Mouse (Mus musculus): ENCODE data around the gene Lamp1. TPM values are rescaled to one million over a fixed set of nuclear protein-coding genes. Genes with fewer than 3 reads are reported as not detected.

Gene Lamp1
- polyA plus RNA-seq (2015; fragmentation: Nextera tagmentation; extraction: Ambion mirVana), result 241 and 271 TPM in 2 replicates

DNA sequence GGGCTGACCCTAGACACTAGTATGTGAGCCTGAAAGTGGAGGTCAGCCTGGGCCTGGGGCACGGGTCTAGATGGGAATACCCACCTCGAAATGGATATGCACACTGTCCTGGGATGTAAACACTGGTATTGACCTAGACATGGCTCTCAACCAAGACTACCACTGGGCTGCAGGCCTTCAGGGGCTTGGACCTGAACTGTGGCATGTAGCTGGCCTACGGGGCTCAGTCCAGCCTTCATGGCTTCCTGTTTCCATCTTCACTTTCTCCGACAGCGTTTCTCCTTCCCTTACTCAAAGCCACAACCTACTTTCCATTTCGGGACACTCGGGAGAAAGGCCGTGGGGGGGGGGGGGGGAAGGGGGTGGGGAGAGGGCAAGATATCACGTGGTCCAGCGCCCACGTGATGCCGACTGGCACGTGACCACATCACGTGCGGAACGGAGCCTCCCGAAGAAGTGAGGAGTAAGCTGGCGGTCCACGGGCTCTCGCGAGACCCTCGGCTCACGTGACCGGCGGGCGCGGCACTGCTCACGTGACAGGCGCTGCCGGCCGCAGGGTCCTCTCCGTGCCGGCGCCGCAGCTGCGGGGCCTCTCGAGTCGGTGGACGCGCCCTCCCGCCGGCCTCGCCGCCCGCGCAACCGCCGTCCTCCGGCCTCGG lies at the start of gene Lamp1:
Gene Lamp1 (plus strand): TSS at position 444 of the 659 bp plus-strand sequence.
- peak within 1 kb of the TSS; percentile 60 for H3K27ac ChIP-seq (ENCODE audit: low read length)
- no peaks in the 10 kb centered on the region for H3K27me3 ChIP-seq (replicated peaks; ENCODE audit: control insufficient read depth, insufficient read depth, low read length)
- under 1% methylated on average over 46 of the region's 50 CpGs for WGBS
- peaks cover 21% of the 10 kb centered on the region for H3K4me1 ChIP-seq (replicated peaks; ENCODE audit: control insufficient read depth, insufficient read depth, low read length)
- H3K4me2 ChIP-seq (ENCODE audit: low read length), result peak within 1 kb of the TSS; percentile 95
- H3K9me3 ChIP-seq (ENCODE audit: control insufficient read depth, low read length), result no peaks in the 10 kb centered on the region
- peak; percentile 98 for ATAC-seq
- H3K9ac ChIP-seq (replicated peaks; ENCODE audit: low read depth, low read length), result peak within 1 kb of the TSS; percentile 94
- peaks cover 4% of the 10 kb centered on the region; the same call in 1 of the 2 replicates for H3K36me3 ChIP-seq (ENCODE audit: control insufficient read depth, insufficient read depth)
- H3K4me3 ChIP-seq (replicated peaks; ENCODE audit: low read length), result peak within 1 kb of the TSS; percentile 98

DNA sequence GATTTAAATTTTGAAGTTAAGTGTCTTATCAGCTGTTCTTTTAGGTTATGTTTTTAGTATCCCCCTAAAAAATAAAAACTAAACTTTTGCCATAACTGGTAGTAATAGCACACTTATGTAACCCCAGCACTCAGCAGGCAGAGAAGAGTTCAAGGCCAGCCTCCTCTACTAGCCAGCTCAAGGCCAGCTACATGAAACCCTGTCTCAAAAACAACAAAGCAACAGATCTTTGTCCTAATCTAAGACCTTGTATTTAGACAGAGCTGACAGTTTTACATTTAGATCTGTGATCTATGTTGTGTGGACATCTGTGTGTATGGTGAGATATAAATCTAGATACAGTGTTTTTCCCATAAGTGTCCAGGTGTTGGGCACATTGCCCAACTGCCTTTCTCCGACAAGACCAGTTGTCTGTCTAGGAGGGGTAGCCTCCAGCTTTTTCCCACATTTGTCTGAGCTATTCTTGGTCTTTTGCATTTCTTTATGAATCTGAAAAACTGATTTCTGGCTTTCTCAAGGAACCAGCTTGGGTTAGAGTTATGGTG lies 49.5 kb upstream of the Lamp1 start:
- Histone ChIP-seq H3K27ac (ENCODE audit: low read length) (no peak overlapping the region), H3K4me2 (ENCODE audit: low read length) (no peak overlapping the region), H3K9me3 (ENCODE audit: control insufficient read depth, low read length) (no peaks in the 10 kb centered on the region), H3K4me1 (replicated peaks; ENCODE audit: control insufficient read depth, insufficient read depth, low read length) (peaks cover 9% of the 10 kb centered on the region), H3K36me3 (ENCODE audit: control insufficient read depth, insufficient read depth) (peaks cover 2% of the 10 kb centered on the region; the same call in 1 of the 2 replicates), H3K27me3 (replicated peaks; ENCODE audit: control insufficient read depth, insufficient read depth, low read length) (no peaks in the 10 kb centered on the region), H3K4me3 (replicated peaks; ENCODE audit: low read length) (no peak overlapping the region), H3K9ac (replicated peaks; ENCODE audit: low read depth, low read length) (no peak overlapping the region)
- ATAC-seq, result no peak
- 71% methylated on average over 1 of the region's 1 CpGs for WGBS

DNA sequence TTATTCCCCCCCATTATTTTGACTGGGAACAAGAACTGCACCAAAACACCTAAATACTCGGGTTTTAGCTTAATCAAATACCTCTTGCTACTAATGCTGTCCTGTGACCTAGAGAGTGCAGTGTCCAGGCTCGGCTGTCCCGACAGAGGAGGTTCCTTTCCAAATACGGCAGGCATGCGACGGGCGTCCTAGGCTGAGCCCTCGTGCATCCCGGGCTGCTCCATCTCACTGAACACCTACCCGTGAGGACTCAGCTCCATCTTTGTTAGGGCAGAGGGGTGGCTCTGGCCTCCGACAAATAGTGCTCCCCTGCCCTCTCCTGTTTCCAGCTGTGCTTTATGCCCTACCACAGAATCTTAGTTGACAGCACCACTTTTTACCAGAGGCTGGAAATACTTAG lies 47.0 kb upstream of the Lamp1 start:
- no peaks in the 10 kb centered on the region for H3K9me3 ChIP-seq (ENCODE audit: control insufficient read depth, low read length)
- no peak overlapping the region for H3K4me2 ChIP-seq (ENCODE audit: low read length)
- H3K4me3 ChIP-seq (replicated peaks; ENCODE audit: low read length), result no peak overlapping the region
- H3K27me3 ChIP-seq (replicated peaks; ENCODE audit: control insufficient read depth, insufficient read depth, low read length), result no peaks in the 10 kb centered on the region
- WGBS, result 93% methylated on average over 11 of the region's 11 CpGs
- ATAC-seq, result no peak
- no peak overlapping the region for H3K27ac ChIP-seq (ENCODE audit: low read length)
- H3K36me3 ChIP-seq (ENCODE audit: control insufficient read depth, insufficient read depth), result peaks cover 2% of the 10 kb centered on the region; the same call in 1 of the 2 replicates
- H3K4me1 ChIP-seq (replicated peaks; ENCODE audit: control insufficient read depth, insufficient read depth, low read length), result 0 out of 2 replicates have a peak, but pooled peaks cover 2% of the 10 kb centered on the region
- no peak overlapping the region for H3K9ac ChIP-seq (replicated peaks; ENCODE audit: low read depth, low read length)

DNA sequence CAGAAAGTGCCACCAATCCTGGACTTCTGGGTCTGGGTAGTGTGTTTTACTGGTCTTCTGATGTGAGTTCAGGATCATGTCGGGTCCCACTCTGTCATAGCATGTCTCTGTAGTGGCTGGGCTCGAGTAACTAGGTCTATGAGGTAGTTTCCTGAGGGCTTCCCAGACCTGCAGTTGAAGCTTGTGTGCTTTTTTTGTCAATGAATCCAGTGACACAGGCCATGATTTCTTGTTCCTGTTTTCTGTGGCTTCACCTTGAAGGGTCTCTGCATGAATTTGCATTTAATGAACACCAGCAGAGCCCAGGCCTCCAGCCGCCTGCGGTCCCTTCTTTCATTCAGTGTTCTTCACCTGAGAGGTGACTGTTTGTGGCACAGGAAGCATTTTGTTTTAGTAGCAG lies 45.7 kb upstream of the Lamp1 start:
- no peak overlapping the region for H3K4me3 ChIP-seq (replicated peaks; ENCODE audit: low read length)
- no peak overlapping the region for H3K27ac ChIP-seq (ENCODE audit: low read length)
- 0 out of 2 replicates have a peak, but pooled peaks cover 2% of the 10 kb centered on the region for H3K4me1 ChIP-seq (replicated peaks; ENCODE audit: control insufficient read depth, insufficient read depth, low read length)
- no peak overlapping the region for H3K4me2 ChIP-seq (ENCODE audit: low read length)
- H3K27me3 ChIP-seq (replicated peaks; ENCODE audit: control insufficient read depth, insufficient read depth, low read length), result no peaks in the 10 kb centered on the region
- peaks cover 2% of the 10 kb centered on the region; the same call in 1 of the 2 replicates for H3K36me3 ChIP-seq (ENCODE audit: control insufficient read depth, insufficient read depth)
- H3K9me3 ChIP-seq (ENCODE audit: control insufficient read depth, low read length), result no peaks in the 10 kb centered on the region
- no peak overlapping the region for H3K9ac ChIP-seq (replicated peaks; ENCODE audit: low read depth, low read length)
- WGBS, result 93% methylated on average over 4 of the region's 4 CpGs
- no peak for ATAC-seq

DNA sequence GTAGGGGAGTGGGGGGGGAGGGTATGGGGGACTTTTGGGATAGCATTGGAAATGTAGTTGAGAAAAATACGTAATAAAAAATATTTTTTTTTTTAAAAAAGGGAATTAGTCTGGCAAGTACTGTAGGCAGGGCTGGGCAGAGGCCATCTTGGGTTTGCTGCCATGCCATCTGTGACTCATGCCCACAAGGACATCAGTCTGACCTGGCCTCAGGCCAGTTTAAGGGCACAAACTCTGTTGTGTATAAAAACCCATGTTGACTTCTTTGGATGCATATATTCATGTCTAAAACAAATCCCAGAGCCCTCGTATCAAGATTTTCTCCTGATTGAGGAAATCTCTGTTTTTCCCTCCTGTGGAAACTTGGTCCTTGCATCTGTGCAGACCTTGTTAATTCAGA lies 41.9 kb upstream of the Lamp1 start:
- Histone ChIP-seq H3K27me3 (replicated peaks; ENCODE audit: control insufficient read depth, insufficient read depth, low read length) (no peaks in the 10 kb centered on the region), H3K36me3 (ENCODE audit: control insufficient read depth, insufficient read depth) (peaks cover 4% of the 10 kb centered on the region; the same call in 1 of the 2 replicates), H3K4me1 (replicated peaks; ENCODE audit: control insufficient read depth, insufficient read depth, low read length) (no peaks in the 10 kb centered on the region), H3K27ac (ENCODE audit: low read length) (no peak overlapping the region), H3K4me2 (ENCODE audit: low read length) (no peak overlapping the region), H3K9me3 (ENCODE audit: control insufficient read depth, low read length) (no peaks in the 10 kb centered on the region), H3K9ac (replicated peaks; ENCODE audit: low read depth, low read length) (no peak overlapping the region), H3K4me3 (replicated peaks; ENCODE audit: low read length) (no peak overlapping the region)
- ATAC-seq, result no peak
- 91% methylated on average over 2 of the region's 2 CpGs for WGBS

DNA sequence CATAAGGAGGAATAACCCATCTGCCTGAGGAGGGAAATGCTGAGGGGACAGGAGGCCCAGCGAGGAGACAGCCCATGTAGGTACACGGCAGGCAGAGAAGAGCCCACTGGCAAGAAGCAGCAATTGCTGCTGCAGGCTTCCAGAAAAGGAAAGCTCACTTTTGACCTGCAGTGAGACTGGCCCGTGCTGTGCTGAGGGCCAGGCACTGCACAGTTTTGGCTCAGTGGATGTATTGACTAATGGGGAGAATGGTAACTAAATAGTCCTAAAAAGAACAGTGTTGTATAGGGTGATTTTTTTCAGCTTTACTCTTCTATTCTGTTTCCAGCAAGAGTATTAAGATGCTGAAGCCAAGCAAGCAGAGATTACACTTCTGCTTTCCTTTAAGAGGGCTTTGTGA lies 40.4 kb upstream of the Lamp1 start:
- Histone ChIP-seq H3K36me3 (ENCODE audit: control insufficient read depth, insufficient read depth) (peaks cover 4% of the 10 kb centered on the region; the same call in 1 of the 2 replicates), H3K9me3 (ENCODE audit: control insufficient read depth, low read length) (no peaks in the 10 kb centered on the region), H3K27ac (ENCODE audit: low read length) (no peak overlapping the region), H3K27me3 (replicated peaks; ENCODE audit: control insufficient read depth, insufficient read depth, low read length) (no peaks in the 10 kb centered on the region), H3K4me2 (ENCODE audit: low read length) (no peak overlapping the region), H3K4me1 (replicated peaks; ENCODE audit: control insufficient read depth, insufficient read depth, low read length) (no peaks in the 10 kb centered on the region), H3K9ac (replicated peaks; ENCODE audit: low read depth, low read length) (no peak overlapping the region), H3K4me3 (replicated peaks; ENCODE audit: low read length) (no peak overlapping the region)
- 87% methylated on average over 3 of the region's 3 CpGs for WGBS
- ATAC-seq, result no peak

DNA sequence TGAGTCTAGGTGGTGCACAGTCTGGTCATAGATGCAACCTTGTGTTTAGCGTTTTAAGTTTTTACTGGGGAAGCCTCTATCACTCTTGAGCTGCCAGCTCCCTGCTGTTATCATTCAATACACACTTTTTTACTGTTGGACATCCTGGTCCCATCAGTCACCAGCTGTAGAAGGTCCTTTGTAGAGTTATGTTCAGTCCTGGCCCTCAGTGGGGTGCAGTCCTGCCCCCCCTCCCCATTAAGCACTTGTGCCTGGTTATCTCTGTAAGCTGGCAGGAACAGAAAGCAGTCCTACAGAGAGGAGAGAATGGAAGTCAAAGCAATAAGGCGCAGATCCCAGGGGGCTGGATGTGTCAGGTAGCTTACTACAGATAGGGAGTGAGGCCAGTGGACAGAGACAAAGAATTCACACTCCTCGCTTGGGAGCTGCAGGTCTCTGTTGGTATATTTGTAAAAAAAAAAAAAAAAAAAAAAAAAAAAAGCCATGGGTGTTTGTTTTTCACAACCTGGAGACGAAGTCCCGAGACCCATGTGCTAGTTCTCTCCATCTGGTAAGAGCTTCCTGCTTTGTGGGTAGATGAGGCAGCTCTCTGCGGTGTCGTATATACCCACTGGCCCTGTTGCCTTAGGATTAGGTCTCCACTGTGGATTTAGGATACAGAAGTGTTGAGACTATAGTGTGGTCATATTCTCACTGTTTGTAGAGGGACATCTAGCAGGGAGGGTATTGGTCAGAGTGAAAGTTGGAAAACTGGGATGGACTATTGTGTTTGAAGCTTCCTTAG lies 37.9 kb upstream of the Lamp1 start:
- Histone ChIP-seq H3K36me3 (ENCODE audit: control insufficient read depth, insufficient read depth) (peaks cover 6% of the 10 kb centered on the region; the same call in 1 of the 2 replicates), H3K9me3 (ENCODE audit: control insufficient read depth, low read length) (no peaks in the 10 kb centered on the region), H3K4me3 (replicated peaks; ENCODE audit: low read length) (no peak overlapping the region), H3K27ac (ENCODE audit: low read length) (no peak overlapping the region), H3K4me2 (ENCODE audit: low read length) (no peak overlapping the region), H3K4me1 (replicated peaks; ENCODE audit: control insufficient read depth, insufficient read depth, low read length) (no peaks in the 10 kb centered on the region), H3K27me3 (replicated peaks; ENCODE audit: control insufficient read depth, insufficient read depth, low read length) (no peaks in the 10 kb centered on the region), H3K9ac (replicated peaks; ENCODE audit: low read depth, low read length) (no peak overlapping the region)
- 86% methylated on average over 7 of the region's 7 CpGs for WGBS
- no peak for ATAC-seq

DNA sequence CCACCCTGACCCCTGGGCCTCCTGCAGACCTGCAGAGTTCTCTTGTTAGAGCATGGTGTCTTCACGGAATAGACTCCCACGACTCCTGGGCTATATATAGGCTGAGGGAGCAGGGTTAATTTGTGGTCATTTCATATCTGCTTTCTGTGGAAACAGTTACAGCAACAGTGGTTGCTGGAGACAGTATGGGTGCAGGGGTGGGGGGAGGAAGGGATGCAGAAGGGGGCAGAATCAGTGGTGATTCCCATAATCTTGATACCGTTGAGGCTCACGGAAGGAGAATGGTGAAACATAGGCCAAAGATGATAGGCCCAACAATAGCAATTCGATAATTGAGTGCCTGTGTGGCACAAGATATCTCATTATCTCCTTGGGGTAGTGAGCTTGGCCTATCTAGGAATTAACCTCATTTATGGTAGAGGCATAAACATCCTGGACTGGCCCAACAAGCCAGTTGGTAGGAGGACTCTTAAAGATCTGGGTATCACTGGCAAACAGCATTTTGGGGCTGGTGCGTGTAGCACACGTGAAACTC lies 36.0 kb upstream of the Lamp1 start:
- H3K9me3 ChIP-seq (ENCODE audit: control insufficient read depth, low read length), result no peaks in the 10 kb centered on the region
- no peak for ATAC-seq
- H3K27me3 ChIP-seq (replicated peaks; ENCODE audit: control insufficient read depth, insufficient read depth, low read length), result no peaks in the 10 kb centered on the region
- H3K27ac ChIP-seq (ENCODE audit: low read length), result no peak overlapping the region
- 95% methylated on average over 7 of the region's 7 CpGs for WGBS
- H3K4me1 ChIP-seq (replicated peaks; ENCODE audit: control insufficient read depth, insufficient read depth, low read length), result no peaks in the 10 kb centered on the region
- H3K4me3 ChIP-seq (replicated peaks; ENCODE audit: low read length), result no peak overlapping the region
- peaks cover 14% of the 10 kb centered on the region; the same call in 1 of the 2 replicates for H3K36me3 ChIP-seq (ENCODE audit: control insufficient read depth, insufficient read depth)
- H3K9ac ChIP-seq (replicated peaks; ENCODE audit: low read depth, low read length), result no peak overlapping the region
- H3K4me2 ChIP-seq (ENCODE audit: low read length), result no peak overlapping the region

DNA sequence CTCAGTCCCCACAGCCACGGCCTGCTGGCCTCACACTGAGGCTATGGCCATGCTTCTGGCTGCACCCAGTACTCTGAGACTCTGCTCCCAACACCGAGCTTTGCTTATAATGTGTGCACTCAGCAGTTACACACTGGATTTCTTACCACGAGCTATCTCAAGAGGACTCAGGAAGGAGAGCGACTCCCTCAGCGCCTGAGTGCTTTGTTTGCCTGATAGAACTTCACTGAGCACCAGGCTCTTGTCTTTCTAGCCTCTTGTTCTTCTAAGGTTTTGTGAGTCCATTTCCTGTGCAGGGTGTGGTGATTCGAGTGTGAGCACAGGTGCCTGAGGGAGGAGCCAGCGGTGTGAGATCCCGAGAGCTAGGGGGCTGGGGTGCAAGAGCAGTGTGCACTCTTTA lies 34.1 kb upstream of the Lamp1 start:
- H3K9ac ChIP-seq (replicated peaks; ENCODE audit: low read depth, low read length), result no peak overlapping the region
- H3K36me3 ChIP-seq (ENCODE audit: control insufficient read depth, insufficient read depth), result peaks cover 22% of the 10 kb centered on the region; the same call in 1 of the 2 replicates
- H3K27ac ChIP-seq (ENCODE audit: low read length), result no peak overlapping the region
- ATAC-seq, result no peak
- no peaks in the 10 kb centered on the region for H3K4me1 ChIP-seq (replicated peaks; ENCODE audit: control insufficient read depth, insufficient read depth, low read length)
- H3K4me3 ChIP-seq (replicated peaks; ENCODE audit: low read length), result no peak overlapping the region
- H3K9me3 ChIP-seq (ENCODE audit: control insufficient read depth, low read length), result no peaks in the 10 kb centered on the region
- no peak overlapping the region for H3K4me2 ChIP-seq (ENCODE audit: low read length)
- H3K27me3 ChIP-seq (replicated peaks; ENCODE audit: control insufficient read depth, insufficient read depth, low read length), result no peaks in the 10 kb centered on the region
- 97% methylated on average over 8 of the region's 8 CpGs for WGBS
